Mouse (Mus musculus): ENCODE data around the gene Bhlhe40. TPM values are rescaled to one million over a fixed set of nuclear protein-coding genes. Genes with fewer than 3 reads are reported as not detected.

The Bhlhe40 gene
- polyA plus RNA-seq, 1 experiment: not detected

- Histone ChIP-seq H3K27ac (ENCODE audit: insufficient read depth, low read depth, low read length) (peak overlapping the region; percentile 2; the same call in 1 of the 2 replicates), H3K4me3 (ENCODE audit: insufficient read depth, low read depth, low read length) (peak overlapping the region; percentile 2; the same call in 1 of the 2 replicates), H3K4me1 (ENCODE audit: control insufficient read depth, insufficient read depth, low read length) (peaks cover 32% of the 10 kb centered on the region)
- TF ChIP-seq POLR2A (IDR thresholded peaks at IDR 0.05; ENCODE audit: insufficient read depth, low read depth, low read length) (no peak), CTCF (IDR thresholded peaks at IDR 0.05; ENCODE audit: insufficient read depth, low read depth, low read length) (no peak)
- WGBS: 10% methylated on average over 30 of the region's 30 CpGs
Observed at GRCm38 (mm10) chr6:108668321-108668786, 7.9 kb downstream of the Bhlhe40 start.

- 99% methylated on average over 3 of the region's 3 CpGs for WGBS
- no peak overlapping the region for H3K27ac ChIP-seq (ENCODE audit: insufficient read depth, low read depth, low read length)
- H3K4me3 ChIP-seq (ENCODE audit: insufficient read depth, low read depth, low read length): no peak overlapping the region
- TF ChIP-seq CTCF (IDR thresholded peaks at IDR 0.05; ENCODE audit: insufficient read depth, low read depth, low read length) (no peak), POLR2A (IDR thresholded peaks at IDR 0.05; ENCODE audit: insufficient read depth, low read depth, low read length) (no peak)
- H3K4me1 ChIP-seq (ENCODE audit: control insufficient read depth, insufficient read depth, low read length): peaks cover 22% of the 10 kb centered on the region
Observed at GRCm38 (mm10) chr6:108670276-108670675, 9.8 kb downstream of the Bhlhe40 start.

- TF ChIP-seq POLR2A (IDR thresholded peaks at IDR 0.05; ENCODE audit: insufficient read depth, low read depth, low read length) (no peak), CTCF (IDR thresholded peaks at IDR 0.05; ENCODE audit: insufficient read depth, low read depth, low read length) (no peak)
- WGBS: 80% methylated on average over 3 of the region's 3 CpGs
- Histone ChIP-seq H3K4me1 (ENCODE audit: control insufficient read depth, insufficient read depth, low read length) (peaks cover 17% of the 10 kb centered on the region), H3K4me3 (ENCODE audit: insufficient read depth, low read depth, low read length) (no peak overlapping the region), H3K27ac (ENCODE audit: insufficient read depth, low read depth, low read length) (no peak overlapping the region)
Observed at GRCm38 (mm10) chr6:108670821-108671220, 10.4 kb downstream of the Bhlhe40 start.

GRCm38 (mm10) chr6:108672094-108672493 lies 11.7 kb downstream of the Bhlhe40 start:
- H3K27ac ChIP-seq (ENCODE audit: insufficient read depth, low read depth, low read length): no peak overlapping the region
- H3K4me1 ChIP-seq (ENCODE audit: control insufficient read depth, insufficient read depth, low read length): peaks cover 15% of the 10 kb centered on the region
- no peak for TF ChIP-seq CTCF (IDR thresholded peaks at IDR 0.05; ENCODE audit: insufficient read depth, low read depth, low read length)
- TF ChIP-seq POLR2A (IDR thresholded peaks at IDR 0.05; ENCODE audit: insufficient read depth, low read depth, low read length): no peak
- H3K4me3 ChIP-seq (ENCODE audit: insufficient read depth, low read depth, low read length): no peak overlapping the region
- 77% methylated on average over 8 of the region's 8 CpGs for WGBS

- WGBS: 93% methylated on average over 2 of the region's 2 CpGs
- H3K4me1 ChIP-seq (ENCODE audit: control insufficient read depth, insufficient read depth, low read length): no peaks in the 10 kb centered on the region
- no peak overlapping the region for H3K27ac ChIP-seq (ENCODE audit: insufficient read depth, low read depth, low read length)
- H3K4me3 ChIP-seq (ENCODE audit: insufficient read depth, low read depth, low read length): no peak overlapping the region
- TF ChIP-seq POLR2A (IDR thresholded peaks at IDR 0.05; ENCODE audit: insufficient read depth, low read depth, low read length) (no peak), CTCF (IDR thresholded peaks at IDR 0.05; ENCODE audit: insufficient read depth, low read depth, low read length) (no peak)
Observed at GRCm38 (mm10) chr6:108674221-108674620, 13.8 kb downstream of the Bhlhe40 start.

GRCm38 (mm10) chr6:108676783-108677340 lies 16.4 kb downstream of the Bhlhe40 start:
- no peak overlapping the region for H3K4me3 ChIP-seq (ENCODE audit: insufficient read depth, low read depth, low read length)
- no peak overlapping the region for H3K27ac ChIP-seq (ENCODE audit: insufficient read depth, low read depth, low read length)
- H3K4me1 ChIP-seq (ENCODE audit: control insufficient read depth, insufficient read depth, low read length): no peaks in the 10 kb centered on the region
- WGBS: 94% methylated on average over 9 of the region's 9 CpGs
- TF ChIP-seq POLR2A (IDR thresholded peaks at IDR 0.05; ENCODE audit: insufficient read depth, low read depth, low read length): no peak
- no peak for TF ChIP-seq CTCF (IDR thresholded peaks at IDR 0.05; ENCODE audit: insufficient read depth, low read depth, low read length)

GRCm38 (mm10) chr6:108677697-108678096 lies 17.3 kb downstream of the Bhlhe40 start:
- TF ChIP-seq CTCF (IDR thresholded peaks at IDR 0.05; ENCODE audit: insufficient read depth, low read depth, low read length): no peak
- TF ChIP-seq POLR2A (IDR thresholded peaks at IDR 0.05; ENCODE audit: insufficient read depth, low read depth, low read length): no peak
- Histone ChIP-seq H3K4me3 (ENCODE audit: insufficient read depth, low read depth, low read length) (no peak overlapping the region), H3K4me1 (ENCODE audit: control insufficient read depth, insufficient read depth, low read length) (no peaks in the 10 kb centered on the region), H3K27ac (ENCODE audit: insufficient read depth, low read depth, low read length) (no peak overlapping the region)
- WGBS: 89% methylated on average over 4 of the region's 4 CpGs

- H3K27ac ChIP-seq (ENCODE audit: insufficient read depth, low read depth, low read length): no peak overlapping the region
Observed at GRCm38 (mm10) chr6:108678227-108678626, 17.8 kb downstream of the Bhlhe40 start.

GRCm38 (mm10) chr6:108680503-108680902 lies 20.1 kb downstream of the Bhlhe40 start:
- H3K4me3 ChIP-seq (ENCODE audit: insufficient read depth, low read depth, low read length): no peak overlapping the region
- H3K4me1 ChIP-seq (ENCODE audit: control insufficient read depth, insufficient read depth, low read length): no peaks in the 10 kb centered on the region
- TF ChIP-seq CTCF (IDR thresholded peaks at IDR 0.05; ENCODE audit: insufficient read depth, low read depth, low read length) (no peak), POLR2A (IDR thresholded peaks at IDR 0.05; ENCODE audit: insufficient read depth, low read depth, low read length) (no peak)
- no peak overlapping the region for H3K27ac ChIP-seq (ENCODE audit: insufficient read depth, low read depth, low read length)
- WGBS: 85% methylated on average over 7 of the region's 7 CpGs

More at GRCm38 (mm10) chr6:108678227-108678626, 17.8 kb downstream of the Bhlhe40 start:
- Histone ChIP-seq H3K4me1 (ENCODE audit: control insufficient read depth, insufficient read depth, low read length) (no peaks in the 10 kb centered on the region), H3K4me3 (ENCODE audit: insufficient read depth, low read depth, low read length) (no peak overlapping the region)
- TF ChIP-seq POLR2A (IDR thresholded peaks at IDR 0.05; ENCODE audit: insufficient read depth, low read depth, low read length) (no peak), CTCF (IDR thresholded peaks at IDR 0.05; ENCODE audit: insufficient read depth, low read depth, low read length) (no peak)
- WGBS: 83% methylated on average over 5 of the region's 5 CpGs
